In genomic region chr1:57080306-57080705, GRCm38 (mm10) we compare ENCODE assay signal across 29 mouse cellular contexts.
"Had no signal": no experiment of that assay in that cellular context is flagged by ENCODE, and none has a peak within 500 bp of the region (broad histone marks: within the 10 kb centered on the region; RNA-seq: fewer than 3 reads in every experiment).

No protein-coding gene starts in this region.

- ATAC-seq: hindbrain, embryonic 16.5 days; inflammation-experienced regulatory T-cells, adult 6 months; intestine, embryonic 16.5 days; liver, postnatal 0 days had no signal

- H3K9ac ChIP-seq: heart, embryonic 12.5 days; hindbrain, embryonic 12.5 days; hindbrain, embryonic 14.5 days; kidney, embryonic 15.5 days; limb, embryonic 12.5 days; liver, embryonic 13.5 days; liver, embryonic 15.5 days; liver, postnatal 0 days had no signal

- DNase-seq: gastrocnemius, adult 2 months; gastrocnemius, postnatal 10 days; gastrocnemius, postnatal 25 days; heart, adult 2 months; heart, postnatal 10 days; heart, postnatal 4 days; kidney, adult 11 months; kidney, adult 2 months; kidney, adult 9 months; kidney, postnatal 14 days; kidney, postnatal 36 days; layer of hippocampus, adult 9-11 months; layer of hippocampus, postnatal 36 days; liver; liver, embryonic 13.5 days; liver, postnatal 0 days; lung, adult 2 months had no signal

- H3K27ac ChIP-seq: gastrocnemius, adult 2 months; heart, adult 2 months; hindbrain, embryonic 10.5 days; hindbrain, embryonic 12.5 days; hindbrain, embryonic 14.5 days; kidney, embryonic 15.5 days; kidney, postnatal 0 days; limb, embryonic 12.5 days; liver, embryonic 13.5 days; liver, embryonic 15.5 days had no signal

- H3K4me2 ChIP-seq: heart, embryonic 12.5 days; hindbrain, embryonic 12.5 days; hindbrain, embryonic 14.5 days; kidney, embryonic 15.5 days; limb, embryonic 12.5 days; liver, embryonic 11.5 days; liver, embryonic 13.5 days; liver, embryonic 15.5 days had no signal

- H3K4me3 ChIP-seq: gastrocnemius, adult 2 months; heart, adult 2 months; heart, embryonic 12.5 days; hindbrain, embryonic 10.5 days; hindbrain, embryonic 12.5 days; kidney, embryonic 15.5 days; limb, embryonic 12.5 days; liver, embryonic 13.5 days; liver, embryonic 15.5 days had no signal

- H3K9me3 ChIP-seq: heart, embryonic 12.5 days; hindbrain, embryonic 10.5 days; hindbrain, embryonic 12.5 days; kidney, embryonic 15.5 days; limb, embryonic 12.5 days; liver, embryonic 13.5 days; liver, embryonic 15.5 days had no signal

- H3K27me3 ChIP-seq: kidney, embryonic 15.5 days; liver, embryonic 13.5 days; liver, embryonic 15.5 days had no signal

- H3K4me1 ChIP-seq: heart, embryonic 12.5 days; kidney, embryonic 15.5 days; liver, embryonic 13.5 days; liver, embryonic 15.5 days had no signal

- H3K36me3 ChIP-seq: heart, embryonic 12.5 days; hindbrain, embryonic 10.5 days; hindbrain, embryonic 12.5 days; kidney, embryonic 15.5 days; limb, embryonic 12.5 days; liver, embryonic 13.5 days; liver, embryonic 15.5 days had no signal
